Mouse (Mus musculus): ENCODE measurements at regions not wholly inside any gene's neighbourhood (a gene's known extent, or its start where the extent isn't known, plus 50 kb on each side); places are given as distances from the start of the nearest gene placed in this dataset.

DNA sequence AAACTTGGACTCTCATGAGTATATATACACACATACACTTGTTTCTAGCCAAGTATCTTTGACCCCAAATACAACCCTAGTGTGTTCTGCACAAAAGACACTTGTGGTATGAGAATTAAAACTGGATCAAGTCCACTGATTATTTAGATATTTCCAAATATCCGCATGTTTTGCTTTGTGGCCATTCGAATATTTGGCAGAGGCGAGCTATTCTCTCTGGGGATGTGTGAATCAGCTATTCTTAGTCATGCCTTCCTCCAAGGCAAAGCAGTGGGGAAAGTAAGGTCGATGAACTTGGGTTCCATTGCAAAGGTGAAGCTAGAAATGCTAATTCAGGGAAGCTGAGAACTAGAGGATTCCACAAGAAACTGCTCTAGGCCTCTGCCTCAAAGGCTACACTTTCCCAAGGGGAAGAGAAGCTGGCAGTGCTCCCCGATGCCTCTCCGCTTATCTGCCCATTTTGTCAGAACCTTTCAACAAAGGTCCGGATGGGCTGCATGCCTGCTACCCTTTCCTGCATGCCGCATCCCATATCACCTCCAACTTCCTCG, 154.4 kb downstream of the Snx19 start:
- Histone ChIP-seq H3K4me1 (ENCODE audit: control insufficient read depth, insufficient read depth, insufficient read length, low read length) (no peaks in the 10 kb centered on the region), H3K27me3 (ENCODE audit: control insufficient read depth, insufficient read depth, low read length) (no peaks in the 10 kb centered on the region), H3K27ac (ENCODE audit: insufficient read depth, low read depth, low read length) (no peak overlapping the region), H3K36me3 (ENCODE audit: control insufficient read depth, insufficient read depth, low read length) (no peaks in the 10 kb centered on the region), H3K4me3 (ENCODE audit: low read depth, low read length) (no peak overlapping the region)
- 84% methylated on average over 9 of the region's 9 CpGs for WGBS
- TF ChIP-seq CTCF (IDR thresholded peaks at IDR 0.05; ENCODE audit: extremely low read depth, insufficient read length, insufficient replicate concordance, low read depth, low read length) = no peak

DNA sequence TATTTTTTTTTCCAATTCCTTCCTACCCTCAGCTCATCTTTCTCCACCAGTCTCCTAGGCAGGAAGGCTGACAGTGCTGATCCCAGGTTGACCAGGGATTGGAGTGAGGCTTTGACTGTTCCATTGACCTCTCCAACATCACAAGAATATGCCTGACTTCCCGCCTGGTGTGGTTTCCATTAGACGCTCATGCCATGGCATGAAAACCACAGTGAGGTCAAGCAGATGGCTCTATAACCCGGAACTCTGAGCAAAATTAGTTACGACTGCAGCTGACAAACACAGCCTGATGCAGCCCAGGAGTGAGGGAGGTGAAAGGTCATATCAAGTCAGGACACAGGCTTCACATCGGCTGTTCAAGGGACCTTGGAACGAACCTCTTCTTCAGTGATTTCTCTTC, 153.6 kb downstream of the Snx19 start:
- Histone ChIP-seq H3K27ac (ENCODE audit: insufficient read depth, low read depth, low read length) (no peak overlapping the region), H3K4me3 (ENCODE audit: low read depth, low read length) (no peak overlapping the region), H3K27me3 (ENCODE audit: control insufficient read depth, insufficient read depth, low read length) (no peaks in the 10 kb centered on the region), H3K4me1 (ENCODE audit: control insufficient read depth, insufficient read depth, insufficient read length, low read length) (no peaks in the 10 kb centered on the region), H3K36me3 (ENCODE audit: control insufficient read depth, insufficient read depth, low read length) (no peaks in the 10 kb centered on the region)
- 74% methylated on average over 6 of the region's 6 CpGs for WGBS
- TF ChIP-seq CTCF (IDR thresholded peaks at IDR 0.05; ENCODE audit: extremely low read depth, insufficient read length, insufficient replicate concordance, low read depth, low read length) (no peak), POLR2A (IDR thresholded peaks at IDR 0.05; ENCODE audit: low read depth, low read length) (no peak)

DNA sequence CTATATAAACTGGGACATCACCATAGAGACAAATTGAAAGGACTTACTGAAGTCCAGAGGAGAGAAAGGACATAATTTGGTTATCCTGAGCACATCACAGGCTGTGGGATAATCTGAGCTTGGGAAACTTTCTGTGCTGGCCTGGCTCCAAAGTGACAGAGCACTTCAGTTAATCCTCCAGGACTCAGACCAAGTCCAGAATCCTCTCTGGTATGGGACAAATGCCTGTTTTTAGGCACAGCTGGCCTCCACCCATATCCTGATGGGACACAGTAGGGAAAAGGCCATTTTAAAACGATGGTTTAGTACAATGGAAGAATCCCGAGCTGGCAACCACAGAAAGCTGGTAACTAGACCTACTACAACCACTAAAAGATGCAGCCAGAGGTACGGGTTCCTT, 151.3 kb downstream of the Snx19 start:
- WGBS = 68% methylated on average over 3 of the region's 3 CpGs
- Histone ChIP-seq H3K4me1 (ENCODE audit: control insufficient read depth, insufficient read depth, insufficient read length, low read length) (no peaks in the 10 kb centered on the region), H3K27ac (ENCODE audit: insufficient read depth, low read depth, low read length) (no peak overlapping the region), H3K4me3 (ENCODE audit: low read depth, low read length) (no peak overlapping the region), H3K36me3 (ENCODE audit: control insufficient read depth, insufficient read depth, low read length) (no peaks in the 10 kb centered on the region), H3K27me3 (ENCODE audit: control insufficient read depth, insufficient read depth, low read length) (no peaks in the 10 kb centered on the region)
- TF ChIP-seq CTCF (IDR thresholded peaks at IDR 0.05; ENCODE audit: extremely low read depth, insufficient read length, insufficient replicate concordance, low read depth, low read length) (no peak), POLR2A (IDR thresholded peaks at IDR 0.05; ENCODE audit: low read depth, low read length) (no peak)

DNA sequence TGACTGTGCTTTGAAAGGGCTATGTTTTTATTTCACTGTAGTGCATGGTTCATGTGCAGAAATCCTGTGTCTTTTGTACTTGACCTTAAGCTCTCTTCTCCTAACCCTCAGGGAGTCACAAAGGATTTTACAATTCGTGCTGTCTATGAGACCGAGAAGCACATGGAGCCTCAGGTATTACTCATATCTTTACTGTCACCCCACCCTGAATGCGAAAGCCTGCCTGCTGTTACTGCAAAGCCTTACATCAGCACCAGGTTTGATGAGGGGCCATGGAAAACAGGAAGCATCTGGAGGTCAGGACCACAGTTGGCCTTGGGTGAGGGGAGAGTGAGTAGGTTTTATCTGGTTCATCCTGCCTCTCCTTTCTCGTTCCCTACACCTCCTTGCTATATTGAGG, 150.3 kb downstream of the Snx19 start:
- 55% methylated on average over 4 of the region's 4 CpGs for WGBS
- Histone ChIP-seq H3K4me1 (ENCODE audit: control insufficient read depth, insufficient read depth, insufficient read length, low read length) (no peaks in the 10 kb centered on the region), H3K36me3 (ENCODE audit: control insufficient read depth, insufficient read depth, low read length) (no peaks in the 10 kb centered on the region), H3K27ac (ENCODE audit: insufficient read depth, low read depth, low read length) (no peak overlapping the region), H3K27me3 (ENCODE audit: control insufficient read depth, insufficient read depth, low read length) (no peaks in the 10 kb centered on the region), H3K4me3 (ENCODE audit: low read depth, low read length) (no peak overlapping the region)
- no peak for TF ChIP-seq POLR2A (IDR thresholded peaks at IDR 0.05; ENCODE audit: low read depth, low read length)
- no peak for TF ChIP-seq CTCF (IDR thresholded peaks at IDR 0.05; ENCODE audit: extremely low read depth, insufficient read length, insufficient replicate concordance, low read depth, low read length)

DNA sequence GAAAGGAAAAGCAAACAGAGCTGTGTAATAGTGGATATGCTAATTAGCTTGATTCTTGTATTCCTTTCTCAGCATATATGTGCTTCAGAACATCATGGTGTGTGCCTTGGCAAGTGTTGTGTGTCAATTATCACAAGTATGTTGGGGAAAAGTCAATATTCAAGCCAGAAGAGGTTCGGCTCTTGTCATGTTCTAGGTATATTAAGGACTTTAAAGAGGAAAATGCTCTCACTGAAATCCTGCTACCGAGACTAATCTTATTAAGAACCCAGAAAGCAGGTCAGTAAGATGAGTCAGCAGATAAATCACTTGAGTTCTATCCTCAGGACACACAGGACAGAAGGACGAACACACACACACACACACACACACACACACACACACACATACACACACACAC, 148.6 kb downstream of the Snx19 start:
- Histone ChIP-seq H3K27me3 (ENCODE audit: control insufficient read depth, insufficient read depth, low read length) (no peaks in the 10 kb centered on the region), H3K27ac (ENCODE audit: insufficient read depth, low read depth, low read length) (no peak overlapping the region), H3K4me3 (ENCODE audit: low read depth, low read length) (no peak overlapping the region), H3K4me1 (ENCODE audit: control insufficient read depth, insufficient read depth, insufficient read length, low read length) (no peaks in the 10 kb centered on the region), H3K36me3 (ENCODE audit: control insufficient read depth, insufficient read depth, low read length) (no peaks in the 10 kb centered on the region)
- TF ChIP-seq POLR2A (IDR thresholded peaks at IDR 0.05; ENCODE audit: low read depth, low read length) = no peak
- TF ChIP-seq CTCF (IDR thresholded peaks at IDR 0.05; ENCODE audit: extremely low read depth, insufficient read length, insufficient replicate concordance, low read depth, low read length) = no peak
- 68% methylated on average over 3 of the region's 3 CpGs for WGBS

DNA sequence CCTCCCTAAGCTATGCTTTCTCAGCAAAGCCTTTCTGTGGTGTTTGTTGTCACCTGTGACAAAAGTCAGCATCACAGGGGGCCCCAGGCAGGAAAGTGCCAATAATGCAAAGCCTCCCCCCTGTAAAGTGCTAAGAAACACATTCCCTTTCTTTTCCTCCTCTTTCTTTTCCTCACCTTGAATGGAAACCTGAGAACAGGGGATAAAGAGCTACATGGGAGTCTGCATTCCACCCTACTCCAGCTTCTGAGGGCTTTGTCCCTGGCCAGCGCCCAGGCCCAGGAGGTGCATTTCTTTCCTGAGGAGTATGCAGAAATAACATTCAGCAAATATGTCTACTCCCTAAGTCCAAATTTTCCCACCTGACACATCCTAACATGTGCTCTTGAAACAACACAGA, 146.4 kb downstream of the Snx19 start:
- H3K4me1 ChIP-seq (ENCODE audit: control insufficient read depth, insufficient read depth, insufficient read length, low read length) = no peaks in the 10 kb centered on the region
- no peak overlapping the region for H3K27ac ChIP-seq (ENCODE audit: insufficient read depth, low read depth, low read length)
- no peak for TF ChIP-seq CTCF (IDR thresholded peaks at IDR 0.05; ENCODE audit: extremely low read depth, insufficient read length, insufficient replicate concordance, low read depth, low read length)
- TF ChIP-seq POLR2A (IDR thresholded peaks at IDR 0.05; ENCODE audit: low read depth, low read length) = no peak
- no peaks in the 10 kb centered on the region for H3K36me3 ChIP-seq (ENCODE audit: control insufficient read depth, insufficient read depth, low read length)
- H3K4me3 ChIP-seq (ENCODE audit: low read depth, low read length) = no peak overlapping the region
- 87% methylated on average over 1 of the region's 1 CpGs for WGBS
- H3K27me3 ChIP-seq (ENCODE audit: control insufficient read depth, insufficient read depth, low read length) = no peaks in the 10 kb centered on the region

DNA sequence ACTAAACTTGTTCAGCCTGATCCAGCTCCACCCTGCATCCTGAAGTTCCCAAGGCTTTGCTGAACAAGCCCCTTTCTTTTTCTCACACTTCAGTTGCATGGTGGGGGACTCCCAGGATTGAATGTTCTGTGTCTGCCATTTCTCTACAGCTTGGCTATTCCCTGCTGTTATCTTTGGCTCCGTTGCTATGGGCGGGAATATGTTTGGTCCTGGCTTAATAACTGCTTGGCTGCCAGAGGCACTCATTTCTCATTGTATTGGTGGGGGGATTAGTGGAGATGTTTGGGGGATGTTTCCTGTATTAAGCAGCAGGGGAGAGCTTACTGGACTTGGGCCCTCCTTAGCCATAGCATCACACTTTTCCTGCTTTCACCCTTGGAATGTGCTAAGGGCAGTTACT, 144.1 kb downstream of the Snx19 start:
- no peak overlapping the region for H3K27ac ChIP-seq (ENCODE audit: insufficient read depth, low read depth, low read length)

More for the DNA sequence above, 144.1 kb downstream of the Snx19 start:
- no peaks in the 10 kb centered on the region for H3K4me1 ChIP-seq (ENCODE audit: control insufficient read depth, insufficient read depth, insufficient read length, low read length)
- H3K4me3 ChIP-seq (ENCODE audit: low read depth, low read length) = no peak overlapping the region
- 25% methylated on average over 2 of the region's 2 CpGs for WGBS
- no peaks in the 10 kb centered on the region for H3K27me3 ChIP-seq (ENCODE audit: control insufficient read depth, insufficient read depth, low read length)
- TF ChIP-seq POLR2A (IDR thresholded peaks at IDR 0.05; ENCODE audit: low read depth, low read length) (no peak), CTCF (IDR thresholded peaks at IDR 0.05; ENCODE audit: extremely low read depth, insufficient read length, insufficient replicate concordance, low read depth, low read length) (no peak)
- no peaks in the 10 kb centered on the region for H3K36me3 ChIP-seq (ENCODE audit: control insufficient read depth, insufficient read depth, low read length)
